Mouse (Mus musculus) embryo, embryonic 11 days (tissue): ENCODE measurements at regions not wholly inside any gene's neighbourhood (a gene's known extent, or its start where the extent isn't known, plus 50 kb on each side); places are given as distances from the start of the nearest gene placed in this dataset.
A peak's percentile ranks its signal among the peaks of the same experiment; 100 is the strongest.

ENCODE experiments used
- DNase-seq: peaks from one replicate; pipeline ENCODE4 v3.0.0-alpha.2; 2015

DNA sequence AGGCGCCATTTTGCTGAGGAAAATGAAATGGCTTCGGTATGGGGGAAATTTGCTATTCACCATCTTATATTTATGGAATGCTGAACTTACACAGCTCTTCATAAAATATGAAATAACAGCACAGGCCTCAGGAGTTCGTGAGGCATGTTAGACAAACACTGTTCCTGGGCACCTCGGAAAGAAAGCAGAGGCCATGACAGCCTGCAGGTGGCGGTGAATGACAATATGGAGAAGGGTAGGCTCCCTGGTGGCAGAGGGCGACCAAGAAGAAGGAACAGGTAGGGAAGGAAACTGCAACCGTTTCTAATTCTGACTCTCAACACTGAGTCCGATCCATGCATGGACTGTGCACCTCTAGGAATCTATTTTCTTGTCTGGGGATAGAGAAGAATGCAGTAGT is 553.6 kb upstream of the Tmpo start:
- DNase-seq = no peak

DNA sequence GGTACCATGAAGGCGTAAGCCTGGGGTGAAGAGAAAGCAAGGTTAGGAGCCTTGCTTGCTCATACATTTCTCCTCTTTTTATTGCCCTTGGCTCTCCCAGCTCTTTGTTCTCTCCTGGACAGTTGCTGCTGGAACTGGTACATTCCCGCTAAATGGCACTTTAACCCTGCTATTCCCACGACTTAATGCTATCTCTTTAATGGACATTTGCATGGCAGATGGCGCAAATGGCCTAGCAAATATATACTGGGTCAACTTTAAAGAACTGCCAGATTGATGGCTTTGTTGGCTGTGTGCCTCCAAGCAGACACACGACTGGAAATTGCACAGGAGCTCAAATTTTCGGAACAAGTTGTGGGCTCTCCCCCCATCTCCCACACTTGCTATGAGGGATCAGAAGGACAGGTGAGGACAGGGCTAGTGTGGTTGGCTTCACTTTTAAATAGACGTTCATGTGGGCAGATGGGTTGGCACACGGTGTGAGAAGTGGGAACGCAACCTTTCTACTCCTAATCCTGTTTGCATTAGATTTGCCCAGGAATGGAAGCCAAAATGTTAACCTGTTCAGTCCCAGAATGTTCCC is 551.0 kb upstream of the Tmpo start:
- DNase-seq = no peak

DNA sequence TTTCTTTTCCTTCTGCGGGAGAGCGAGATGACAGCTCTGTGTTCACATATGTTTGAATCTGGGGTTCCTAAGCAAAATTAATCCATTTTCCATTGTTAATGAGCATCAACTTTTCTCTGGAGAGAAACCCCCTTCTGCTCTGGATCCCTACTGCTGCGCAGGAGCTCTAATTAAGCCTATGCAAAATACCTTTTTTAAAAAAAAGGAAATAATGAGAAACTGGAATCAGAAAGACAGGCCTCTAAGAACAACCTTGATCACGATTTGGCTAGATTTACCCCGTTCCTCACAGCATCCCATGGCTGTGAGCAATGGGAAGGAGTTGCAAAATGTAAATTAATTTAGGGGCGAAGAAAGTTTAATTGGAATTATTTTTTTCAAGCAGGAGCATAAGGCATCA is 548.9 kb upstream of the Tmpo start:
- DNase-seq = no peak

DNA sequence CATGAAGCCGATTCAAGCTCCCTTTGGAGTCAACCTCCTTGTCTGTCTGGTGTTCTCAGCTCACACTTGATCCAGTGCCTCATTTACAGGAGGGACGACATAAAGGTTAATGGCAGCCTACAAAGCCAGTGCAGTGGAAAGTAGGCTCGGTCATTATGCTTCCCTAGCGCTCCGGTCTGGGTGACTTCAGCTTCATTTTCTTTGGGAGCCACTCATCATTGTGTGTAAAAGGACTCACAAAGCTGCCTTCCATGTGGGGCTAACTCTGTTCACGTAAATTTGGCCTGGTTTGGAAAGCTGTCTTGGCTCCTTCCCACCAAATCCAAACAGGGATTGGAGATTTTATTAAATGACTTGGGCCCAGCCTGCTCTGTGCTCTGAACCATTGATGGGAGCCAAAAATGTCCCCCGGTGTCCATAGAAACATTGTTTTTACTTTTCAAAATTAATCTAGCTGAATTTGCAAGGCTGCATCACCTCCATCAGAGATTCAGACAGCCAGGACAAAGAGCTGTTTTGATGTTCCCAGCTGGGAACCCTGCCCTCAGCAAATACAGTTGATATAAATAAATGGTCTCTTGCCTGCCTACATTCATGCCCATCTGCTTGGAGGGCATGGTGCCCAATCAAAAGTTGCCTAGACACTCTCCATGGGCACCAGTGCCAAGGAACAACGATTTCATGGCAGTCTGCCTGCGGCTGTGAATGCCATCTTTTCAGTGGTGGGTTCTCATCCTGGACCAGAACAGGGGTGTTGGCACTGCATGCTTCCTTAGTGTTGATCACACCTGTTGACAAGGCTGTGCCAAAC is 538.7 kb upstream of the Tmpo start:
- no peak for DNase-seq

DNA sequence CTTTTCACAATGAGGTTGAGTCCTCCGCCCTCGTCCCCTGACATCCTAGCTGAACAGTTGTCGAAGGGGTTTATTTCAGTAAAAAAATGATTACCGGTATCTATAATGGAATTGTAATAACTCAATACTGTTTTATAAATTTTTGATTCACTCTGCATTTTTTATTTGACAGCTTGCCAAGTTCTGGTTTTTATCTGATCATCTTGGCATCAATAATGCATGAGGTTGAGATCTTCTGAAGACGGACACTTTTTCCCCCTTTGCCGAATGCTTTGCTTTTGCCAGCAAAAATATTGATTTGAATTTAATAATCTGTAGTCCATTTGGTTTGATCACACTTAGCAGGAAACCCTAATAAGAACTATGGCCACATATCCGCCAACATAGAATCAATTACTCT is 535.5 kb upstream of the Tmpo start:
- DNase-seq = no peak

DNA sequence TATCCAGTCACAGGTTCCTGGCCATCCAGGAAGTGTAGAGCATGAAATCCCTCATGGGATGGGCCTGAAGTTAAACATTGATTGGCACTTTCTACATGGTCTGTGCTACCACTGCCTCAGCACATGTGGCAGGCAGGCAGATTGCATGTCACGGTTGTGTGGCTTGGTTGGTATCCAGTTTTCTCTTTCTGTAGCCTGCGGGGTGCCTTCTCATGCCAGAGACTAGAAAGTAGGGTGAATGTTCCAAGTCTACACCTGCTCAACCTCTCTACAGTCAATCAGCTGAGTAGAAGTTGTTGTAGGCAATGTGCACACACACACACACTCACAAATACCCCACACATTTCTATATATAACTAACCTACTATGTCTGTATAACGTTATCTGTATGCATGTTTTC is 533.5 kb upstream of the Tmpo start:
- DNase-seq = no peak

DNA sequence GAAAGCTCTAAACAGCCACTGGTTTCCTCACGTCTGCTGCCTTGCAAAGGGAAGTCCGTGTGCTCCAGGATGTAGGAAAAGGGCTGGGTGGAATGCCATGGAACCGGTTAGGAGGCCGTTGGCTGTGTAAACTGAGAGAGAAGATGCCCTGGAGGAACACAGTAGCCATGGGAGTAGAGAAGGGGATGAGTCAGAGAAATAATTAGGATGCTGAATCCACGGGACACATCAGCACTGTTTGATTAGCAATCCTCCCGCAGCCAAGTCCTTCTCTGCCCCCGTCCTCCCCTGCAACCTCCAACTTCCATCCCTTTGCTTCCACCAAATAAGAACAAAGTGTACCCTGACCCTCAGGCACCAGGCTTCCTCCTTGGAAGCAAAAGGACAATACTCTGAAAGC is 532.4 kb upstream of the Tmpo start:
- no peak for DNase-seq

DNA sequence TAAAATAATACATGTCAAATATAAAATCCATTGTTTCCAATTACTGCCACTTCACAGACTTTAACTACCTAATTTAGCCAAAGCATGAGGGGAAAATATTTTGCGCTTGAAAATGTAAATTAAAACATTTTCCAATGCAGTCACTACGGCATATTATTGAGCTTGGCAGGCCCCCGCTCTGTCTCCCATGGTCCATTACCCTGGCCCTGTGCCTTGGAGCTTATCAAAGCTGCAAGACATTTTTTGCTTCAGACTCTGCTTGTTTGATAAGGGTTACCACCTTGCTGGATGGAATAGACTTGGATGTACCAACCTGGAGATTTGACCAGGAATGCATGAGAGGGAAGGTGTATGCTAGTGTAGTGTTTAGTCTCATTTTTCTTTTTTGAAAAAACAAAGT is 525.7 kb upstream of the Tmpo start:
- DNase-seq = no peak

DNA sequence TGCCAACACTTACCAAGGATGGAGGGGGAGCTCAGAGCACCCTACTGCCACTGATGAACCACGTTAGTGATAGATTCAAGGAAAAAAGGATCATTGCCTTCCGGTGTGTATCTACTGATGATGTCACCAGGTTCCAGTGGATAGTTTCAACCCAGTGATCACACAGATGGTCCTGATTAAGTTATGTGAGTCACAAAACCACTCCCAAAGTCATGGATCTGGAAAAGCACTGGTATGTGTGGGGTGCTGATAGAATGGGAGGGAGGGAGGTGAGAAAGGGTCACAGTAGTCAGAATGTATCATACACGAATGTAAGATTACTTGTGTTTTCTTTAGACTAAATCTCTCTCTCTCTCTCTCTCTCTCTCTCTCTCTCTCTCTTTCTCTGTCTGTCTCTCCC is 523.6 kb upstream of the Tmpo start:
- DNase-seq = no peak

DNA sequence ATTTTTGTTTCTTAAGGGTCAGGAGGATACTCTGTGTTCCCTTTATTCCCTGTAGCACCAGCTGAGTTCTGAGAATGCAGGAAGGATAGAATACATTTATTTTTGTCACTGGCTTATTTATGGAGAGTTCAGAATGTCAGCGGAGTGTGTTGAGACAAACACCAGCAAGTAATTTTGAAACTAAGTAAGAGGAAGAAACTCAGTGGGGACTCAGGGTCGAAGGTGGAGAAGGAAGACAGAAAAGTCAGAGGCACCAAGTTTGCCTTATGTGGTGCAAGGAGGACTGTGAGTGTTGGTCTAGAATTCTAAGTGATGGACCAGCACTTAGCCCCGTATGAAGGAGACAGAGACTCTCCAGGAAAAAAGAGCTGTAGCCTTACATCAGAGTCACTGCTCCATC is 520.7 kb upstream of the Tmpo start:
- DNase-seq = no peak

DNA sequence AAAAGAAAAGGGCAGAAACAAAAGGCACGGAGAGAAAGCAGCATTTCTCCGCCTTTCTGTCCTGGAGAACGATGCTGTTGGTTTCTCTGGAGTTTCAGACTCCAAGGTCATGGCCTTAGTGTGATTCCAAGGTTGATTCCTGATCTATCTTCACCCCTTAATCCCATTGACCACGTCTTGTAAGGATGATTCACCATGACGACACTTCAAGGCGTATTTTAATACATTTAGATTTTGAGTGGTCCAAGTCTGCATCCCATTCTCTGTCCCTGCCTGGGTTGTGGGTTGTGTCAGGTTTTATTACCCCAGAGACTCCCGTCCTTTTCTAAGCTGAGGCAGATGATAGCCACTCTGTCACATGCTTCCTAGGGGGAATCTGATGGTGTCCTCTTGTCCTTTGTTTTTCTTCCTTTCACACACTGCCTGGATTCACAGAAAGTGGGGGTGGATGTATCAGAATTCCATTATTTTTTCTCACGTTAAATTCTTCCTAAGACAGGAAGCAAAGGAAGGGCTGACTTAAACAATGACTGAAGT is 505.0 kb upstream of the Tmpo start:
- peak; percentile 19 for DNase-seq

DNA sequence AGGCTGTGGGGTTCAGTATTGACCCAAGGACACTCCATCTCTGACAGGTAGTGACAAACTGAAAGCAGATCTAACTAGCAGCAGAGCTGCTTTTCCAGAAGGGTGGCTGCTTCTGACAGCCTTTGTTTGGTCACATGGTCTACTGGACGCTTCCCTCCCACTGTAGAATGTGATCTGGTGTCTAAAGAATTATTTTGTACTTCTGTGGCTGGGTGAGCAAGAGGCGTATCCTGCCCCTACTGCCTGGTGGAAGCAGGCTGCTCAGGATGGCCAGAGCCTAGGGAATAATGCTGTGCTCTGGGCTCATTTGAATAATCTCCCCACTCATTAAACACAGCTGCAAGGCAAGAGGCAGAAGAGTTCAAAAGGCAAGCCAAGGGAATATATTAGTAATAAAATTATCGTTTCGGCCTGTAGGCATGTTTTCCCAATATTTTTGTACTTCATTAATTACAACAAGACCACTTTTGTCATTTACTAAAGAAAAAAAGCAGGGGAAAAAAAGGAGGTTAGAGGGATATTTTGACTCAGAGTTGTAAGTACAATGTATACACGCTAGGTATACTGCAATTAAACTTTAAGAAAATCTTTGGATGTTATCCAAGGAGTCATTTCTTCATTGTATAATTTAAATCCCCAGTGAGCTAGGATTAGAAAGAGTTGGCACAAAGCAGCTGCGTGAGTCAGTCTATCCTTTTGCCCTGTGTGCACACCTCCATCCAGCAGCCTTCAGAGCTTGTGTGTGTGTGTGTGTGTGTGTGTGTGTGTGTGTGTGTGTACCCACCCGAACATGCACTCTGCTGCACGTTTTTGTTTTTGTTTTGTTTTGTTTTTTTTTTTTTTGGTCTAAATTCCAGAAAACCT is 504.3 kb upstream of the Tmpo start:
- peak; percentile 37 for DNase-seq

DNA sequence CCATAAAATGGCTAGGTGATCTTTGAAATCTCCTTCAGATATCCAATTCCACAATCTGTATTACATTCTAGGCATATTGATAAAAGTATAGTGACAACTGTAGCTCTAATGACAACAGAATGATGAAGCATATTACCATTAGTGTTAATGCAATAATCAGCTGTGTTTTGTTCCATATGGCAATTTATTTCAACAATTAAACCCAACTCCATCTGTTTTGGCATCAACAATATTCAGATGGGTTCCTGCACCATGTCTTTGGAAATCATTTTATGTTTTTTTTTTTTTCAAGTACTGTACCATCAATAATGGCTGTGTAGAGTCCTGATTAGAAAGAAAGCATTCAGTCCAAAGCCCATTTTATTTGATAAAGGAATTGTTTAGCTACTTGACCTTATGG is 498.5 kb upstream of the Tmpo start:
- no peak for DNase-seq

DNA sequence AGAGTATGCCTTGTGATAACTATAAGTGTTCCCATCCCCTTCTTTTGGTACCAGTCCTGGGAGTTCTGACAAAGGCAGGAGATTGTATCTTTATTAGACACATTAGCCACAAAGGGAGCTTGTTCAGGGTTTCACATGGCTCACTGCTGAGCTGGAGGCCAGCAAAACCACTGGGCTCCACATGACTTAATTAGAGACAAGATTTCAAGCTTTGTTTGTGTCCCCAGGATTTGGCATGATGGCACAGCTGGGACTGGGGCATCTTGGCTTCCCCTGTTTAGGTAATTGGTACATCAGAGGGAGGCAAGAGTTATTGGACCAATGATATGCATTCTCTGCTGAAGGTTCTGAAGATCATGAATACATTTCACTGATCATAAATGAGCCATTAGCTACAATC is 456.8 kb upstream of the Tmpo start:
- DNase-seq = no peak

DNA sequence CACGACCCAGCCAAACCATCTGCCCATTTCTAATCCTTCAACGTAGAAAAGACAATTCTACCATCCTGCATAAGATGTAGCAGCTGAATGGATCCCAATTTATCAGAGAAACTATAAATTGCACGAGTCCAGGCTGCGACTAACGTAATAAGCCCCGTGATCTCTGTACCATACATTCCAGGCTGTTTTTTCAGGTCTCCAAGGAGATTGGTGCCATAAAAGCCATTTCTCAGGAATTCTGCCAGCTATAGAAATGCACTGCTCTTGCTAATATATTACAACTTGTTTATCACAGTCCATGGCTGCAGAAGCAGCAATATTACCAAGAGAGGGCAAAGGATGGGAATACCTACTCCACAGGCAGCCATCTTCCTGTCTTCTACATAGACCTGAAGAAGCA is 447.6 kb upstream of the Tmpo start:
- DNase-seq = peak; percentile 12

DNA sequence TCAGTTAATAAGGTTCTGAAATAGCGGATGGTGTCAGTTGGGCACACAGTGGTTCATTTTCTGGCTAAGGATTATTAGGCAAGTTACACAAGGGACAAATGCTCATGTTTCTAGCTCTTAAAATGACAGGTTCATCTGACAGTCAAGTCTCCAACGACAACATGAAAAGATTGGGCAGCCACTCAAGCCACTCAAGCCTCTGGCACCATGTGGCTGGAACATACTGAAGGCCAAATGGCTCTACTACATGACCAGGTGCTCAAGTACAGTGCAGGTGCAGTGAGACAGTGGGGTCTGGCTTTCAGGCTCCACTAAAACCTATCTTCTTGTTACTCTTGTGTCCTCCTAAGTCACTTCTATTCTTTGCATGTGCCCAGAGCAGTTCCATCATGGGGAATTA is 441.2 kb upstream of the Tmpo start:
- no peak for DNase-seq

DNA sequence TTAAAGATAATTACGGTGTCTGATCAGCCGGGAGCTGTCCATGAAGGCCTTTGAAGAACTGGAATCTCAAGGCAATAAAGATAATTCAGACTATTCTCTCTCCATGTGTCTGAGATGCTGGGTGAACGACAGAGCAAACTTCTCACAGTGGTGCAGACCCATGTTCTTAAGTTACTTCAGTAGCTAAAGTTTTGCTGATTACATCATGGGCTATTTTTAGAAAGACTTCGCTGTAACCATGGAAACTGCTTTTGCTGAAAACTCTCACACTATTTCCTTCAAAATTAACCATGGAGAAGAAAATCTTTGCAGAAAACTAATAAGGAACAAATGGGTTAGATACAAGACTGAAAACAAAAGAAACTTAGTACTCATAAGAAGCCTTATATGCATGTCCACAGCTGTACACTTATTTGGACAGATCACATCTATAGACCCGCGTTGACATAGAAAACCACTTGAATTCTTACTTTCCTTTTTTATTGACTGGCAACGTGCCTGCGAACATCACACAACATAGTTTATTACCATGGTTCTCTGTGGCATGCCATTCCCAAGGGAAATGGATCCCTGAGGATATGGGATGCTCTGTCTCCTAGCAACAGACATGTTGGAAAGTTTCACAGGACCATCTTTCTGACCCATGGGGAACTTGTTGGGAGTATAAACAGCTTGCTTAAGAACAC is 432.8 kb upstream of the Tmpo start:
- DNase-seq = no peak

DNA sequence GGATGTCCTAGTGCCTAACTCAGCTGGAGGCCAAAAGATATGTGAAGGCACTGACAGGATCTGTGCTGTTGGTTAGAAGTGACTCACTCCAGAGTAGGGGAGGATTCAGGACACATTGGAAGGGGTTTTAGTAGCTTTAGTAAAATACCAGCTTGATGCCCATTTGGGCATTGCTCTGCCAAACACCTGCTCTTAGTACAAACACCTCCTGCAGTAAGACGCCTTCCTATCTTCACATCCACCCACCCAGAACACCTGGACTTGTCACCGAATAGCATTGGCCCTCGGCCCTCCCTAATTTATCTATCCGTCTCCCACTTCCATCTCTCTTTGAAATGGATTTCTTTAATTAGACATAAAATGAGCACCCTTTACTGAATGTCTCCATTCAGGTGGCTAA is 430.9 kb upstream of the Tmpo start:
- no peak for DNase-seq

DNA sequence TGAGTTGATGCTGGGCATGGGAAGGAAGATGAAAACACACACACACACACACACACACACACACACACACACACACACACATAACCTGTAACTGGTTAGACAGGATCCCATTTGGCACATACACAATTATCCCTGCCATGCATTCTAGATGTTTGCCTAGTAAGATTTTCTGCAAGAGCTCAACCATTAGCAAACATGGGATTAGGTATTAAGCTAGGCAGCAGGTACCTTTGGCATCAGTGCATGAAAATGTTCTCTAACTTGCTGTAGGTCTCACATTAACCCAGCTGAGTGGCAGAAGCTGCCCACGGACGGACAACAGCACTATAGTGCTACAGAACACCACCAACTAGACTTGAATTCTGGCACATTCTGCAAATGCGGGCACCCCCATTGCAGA is 413.8 kb upstream of the Tmpo start:
- DNase-seq = no peak

DNA sequence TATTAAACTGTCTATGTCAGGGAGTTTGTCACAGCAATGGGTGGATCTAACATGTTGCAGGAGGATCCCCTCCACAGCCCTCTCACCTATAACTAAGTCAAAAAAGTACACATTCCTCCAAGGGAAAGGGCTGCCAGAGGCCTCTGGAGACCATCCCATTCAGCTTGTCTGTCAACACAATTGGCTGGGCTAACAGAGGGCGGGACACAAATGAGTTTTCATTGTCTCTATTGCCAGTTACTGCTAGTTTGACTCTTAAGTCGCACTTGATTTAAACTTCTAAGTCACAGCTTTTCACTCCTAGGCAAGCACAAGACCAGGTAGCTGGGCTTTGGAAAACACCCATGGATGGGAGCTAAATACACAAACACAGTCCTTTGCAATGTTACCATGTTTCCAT is 412.3 kb upstream of the Tmpo start:
- DNase-seq = no peak

DNA sequence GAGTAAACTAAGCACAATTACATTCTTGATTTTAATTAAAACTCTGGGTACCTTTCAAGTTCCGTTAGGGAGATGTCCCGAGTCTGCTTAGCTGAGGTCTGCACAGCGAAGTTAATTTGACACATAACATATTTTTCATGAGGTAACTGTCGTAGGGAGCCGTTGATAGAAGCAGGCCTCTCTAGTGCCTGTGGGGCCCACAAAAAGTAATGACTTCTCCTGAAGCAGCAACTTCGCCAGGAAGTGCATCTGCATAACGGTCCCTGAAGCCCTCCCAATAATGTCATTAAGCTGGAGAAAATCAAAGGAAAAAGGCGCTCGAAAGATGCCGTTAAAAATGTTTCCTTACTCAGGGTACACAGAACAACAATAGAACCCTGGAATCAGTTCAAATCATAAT is 410.7 kb upstream of the Tmpo start:
- DNase-seq = no peak

DNA sequence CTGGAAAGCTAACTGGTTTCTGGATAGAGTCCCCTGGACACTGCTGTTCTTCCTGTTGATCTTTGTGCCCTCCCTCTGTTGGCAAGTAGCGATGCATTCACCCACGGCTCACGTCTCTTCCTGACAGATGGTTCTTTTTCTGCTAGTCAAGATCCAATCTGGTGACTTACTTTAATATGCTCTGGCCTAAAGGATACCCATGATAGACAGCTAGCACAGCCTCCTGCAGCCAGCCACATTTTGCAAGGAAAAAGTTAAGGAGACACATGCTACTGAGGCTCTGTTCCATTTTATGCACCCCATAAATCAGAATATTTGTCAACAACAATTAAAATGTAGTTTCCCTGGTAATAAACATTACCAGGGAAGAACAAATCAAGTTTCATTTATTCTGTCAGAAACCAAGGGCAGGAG is 410.3 kb upstream of the Tmpo start:
- DNase-seq = no peak

DNA sequence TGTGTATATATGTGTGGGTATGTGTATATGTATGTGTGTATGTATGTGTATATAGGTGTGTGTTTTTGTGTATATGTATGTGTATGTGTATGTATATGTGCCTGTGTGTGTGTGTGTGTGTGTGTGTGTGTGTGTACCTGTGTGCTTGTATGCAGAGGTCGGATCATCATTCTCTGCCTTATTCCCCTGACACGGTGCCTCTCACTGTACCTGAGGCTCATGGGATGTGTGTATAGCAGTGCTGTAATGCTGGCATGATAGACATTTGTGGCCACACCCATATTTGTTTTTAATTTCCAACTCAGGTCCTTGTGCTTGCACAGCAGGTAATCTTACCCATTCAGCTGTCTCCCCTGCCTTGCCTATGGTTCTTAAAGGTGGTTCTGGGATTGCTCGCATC is 402.1 kb upstream of the Tmpo start:
- no peak for DNase-seq
